Mouse (Mus musculus): ENCODE data around the gene Naglu. TPM values are rescaled to one million over a fixed set of nuclear protein-coding genes. Genes with fewer than 3 reads are reported as not detected.

Naglu gene
- polyA plus RNA-seq, 1 experiment, result 12.7 TPM

DNA sequence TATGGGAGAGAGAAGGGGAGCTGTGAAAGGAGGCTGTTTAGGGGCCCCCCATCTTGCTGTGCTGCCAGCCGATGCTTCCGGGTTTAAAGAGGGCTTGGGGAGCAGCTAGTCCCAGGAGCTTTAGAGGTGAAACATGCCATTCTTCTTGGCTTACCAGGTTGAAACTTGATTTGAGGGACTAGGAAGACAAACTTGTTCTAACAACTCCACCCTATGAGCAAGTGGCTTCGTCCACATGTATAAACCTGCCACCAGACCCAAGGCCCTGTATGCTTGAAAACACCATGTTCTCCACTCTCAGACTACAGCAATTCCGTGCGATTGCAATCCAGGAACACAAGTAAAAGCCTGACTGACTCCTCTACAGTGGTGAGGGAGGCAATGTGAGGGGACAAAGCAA lies 33.2 kb downstream of the Naglu start:
- no peak for TF ChIP-seq POLR2A (IDR thresholded peaks at IDR 0.05; ENCODE audit: borderline replicate concordance, insufficient read depth, low read length)
- TF ChIP-seq CTCF (IDR thresholded peaks at IDR 0.05; ENCODE audit: borderline replicate concordance, insufficient read depth, low read depth, low read length), result no peak

DNA sequence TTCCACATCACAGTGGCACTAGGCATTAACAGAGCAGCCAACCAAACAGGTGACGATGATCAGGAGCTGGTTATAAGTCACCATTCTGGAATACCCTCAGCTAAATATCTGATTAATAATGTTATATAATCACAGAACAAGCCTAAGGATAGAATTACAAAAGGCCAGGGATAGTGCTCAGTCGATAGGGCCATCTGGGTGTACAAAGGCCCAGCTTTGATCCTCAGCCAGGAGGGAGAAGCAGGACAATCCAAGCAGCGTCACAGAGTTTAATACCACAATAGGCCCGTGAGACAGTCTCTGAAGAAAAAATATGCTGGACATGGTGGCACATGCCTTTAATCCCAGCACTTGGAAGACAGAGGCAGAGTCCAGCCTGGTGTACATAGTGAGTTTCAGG lies 39.5 kb downstream of the Naglu start:
- Histone ChIP-seq H3K4me1 (ENCODE audit: control insufficient read depth, insufficient read depth, low read length) (peaks cover 3% of the 10 kb centered on the region), H3K27ac (ENCODE audit: insufficient read depth, low read length) (no peak overlapping the region), H3K4me3 (replicated peaks; ENCODE audit: insufficient read depth, low read depth, low read length) (no peak overlapping the region), H3K27me3 (ENCODE audit: control insufficient read depth, insufficient read depth, low read length) (no peaks in the 10 kb centered on the region)
- DNase-seq, result no peak
- 13% methylated on average over 4 of the region's 4 CpGs for WGBS
- no peak for TF ChIP-seq POLR2A (IDR thresholded peaks at IDR 0.05; ENCODE audit: borderline replicate concordance, insufficient read depth, low read length)
- TF ChIP-seq CTCF (IDR thresholded peaks at IDR 0.05; ENCODE audit: borderline replicate concordance, insufficient read depth, low read depth, low read length), result no peak

More for the DNA sequence above, 33.2 kb downstream of the Naglu start:
- DNase-seq, result no peak
- Histone ChIP-seq H3K4me1 (ENCODE audit: control insufficient read depth, insufficient read depth, low read length) (peaks cover 2% of the 10 kb centered on the region), H3K4me3 (replicated peaks; ENCODE audit: insufficient read depth, low read depth, low read length) (no peak overlapping the region), H3K27ac (ENCODE audit: insufficient read depth, low read length) (no peak overlapping the region), H3K27me3 (ENCODE audit: control insufficient read depth, insufficient read depth, low read length) (no peaks in the 10 kb centered on the region)
- WGBS, result 82% methylated on average over 5 of the region's 5 CpGs

DNA sequence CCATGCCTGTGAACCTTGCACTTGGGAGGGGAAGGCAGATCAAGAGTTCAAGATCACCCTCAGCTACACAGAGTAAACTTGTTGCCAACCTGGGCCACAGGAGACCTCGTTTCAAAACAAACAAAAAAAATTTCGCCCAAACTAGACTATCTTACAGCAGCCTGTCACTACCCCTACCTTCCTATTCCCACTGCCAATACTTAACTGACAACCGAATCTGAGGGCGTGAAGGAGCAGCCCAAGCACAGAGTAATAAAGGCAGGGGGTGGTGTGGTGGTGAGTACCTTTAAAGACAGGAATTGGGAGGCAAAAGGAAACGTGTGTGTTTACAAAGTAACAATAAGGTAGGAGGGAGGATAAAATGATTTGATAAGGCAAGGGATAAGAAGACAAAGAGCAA lies 40.9 kb downstream of the Naglu start:
- no peak for DNase-seq
- Histone ChIP-seq H3K4me1 (ENCODE audit: control insufficient read depth, insufficient read depth, low read length) (peaks cover 4% of the 10 kb centered on the region), H3K27me3 (ENCODE audit: control insufficient read depth, insufficient read depth, low read length) (no peaks in the 10 kb centered on the region), H3K27ac (ENCODE audit: insufficient read depth, low read length) (no peak overlapping the region), H3K4me3 (replicated peaks; ENCODE audit: insufficient read depth, low read depth, low read length) (no peak overlapping the region)
- TF ChIP-seq CTCF (IDR thresholded peaks at IDR 0.05; ENCODE audit: borderline replicate concordance, insufficient read depth, low read depth, low read length) (no peak), POLR2A (IDR thresholded peaks at IDR 0.05; ENCODE audit: borderline replicate concordance, insufficient read depth, low read length) (no peak)
- WGBS, result 49% methylated on average over 5 of the region's 5 CpGs

DNA sequence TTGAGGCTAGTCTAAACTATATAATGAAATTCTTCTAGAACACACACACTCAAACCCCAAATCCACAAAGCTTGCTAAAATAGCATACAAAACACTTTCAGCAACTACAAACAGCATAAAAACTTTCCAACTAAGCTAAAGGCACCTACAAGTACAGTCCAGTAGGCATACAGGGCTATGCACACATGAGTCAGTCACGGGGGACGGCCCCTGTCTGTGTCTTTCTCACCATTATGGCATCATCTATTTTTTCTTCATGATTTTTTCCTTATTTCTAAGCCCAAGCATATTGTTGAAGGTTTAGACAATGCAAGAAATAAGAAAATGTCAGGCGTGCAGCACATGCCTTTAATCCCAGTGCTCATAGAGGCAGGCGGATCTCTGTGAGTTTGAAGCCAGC lies 41.4 kb downstream of the Naglu start:
- DNase-seq, result no peak
- no peaks in the 10 kb centered on the region for H3K27me3 ChIP-seq (ENCODE audit: control insufficient read depth, insufficient read depth, low read length)
- no peak overlapping the region for H3K27ac ChIP-seq (ENCODE audit: insufficient read depth, low read length)
- peaks cover 6% of the 10 kb centered on the region for H3K4me1 ChIP-seq (ENCODE audit: control insufficient read depth, insufficient read depth, low read length)
- no peak overlapping the region for H3K4me3 ChIP-seq (replicated peaks; ENCODE audit: insufficient read depth, low read depth, low read length)
- no peak for TF ChIP-seq CTCF (IDR thresholded peaks at IDR 0.05; ENCODE audit: borderline replicate concordance, insufficient read depth, low read depth, low read length)
- no peak for TF ChIP-seq POLR2A (IDR thresholded peaks at IDR 0.05; ENCODE audit: borderline replicate concordance, insufficient read depth, low read length)
- WGBS, result 75% methylated on average over 4 of the region's 4 CpGs

DNA sequence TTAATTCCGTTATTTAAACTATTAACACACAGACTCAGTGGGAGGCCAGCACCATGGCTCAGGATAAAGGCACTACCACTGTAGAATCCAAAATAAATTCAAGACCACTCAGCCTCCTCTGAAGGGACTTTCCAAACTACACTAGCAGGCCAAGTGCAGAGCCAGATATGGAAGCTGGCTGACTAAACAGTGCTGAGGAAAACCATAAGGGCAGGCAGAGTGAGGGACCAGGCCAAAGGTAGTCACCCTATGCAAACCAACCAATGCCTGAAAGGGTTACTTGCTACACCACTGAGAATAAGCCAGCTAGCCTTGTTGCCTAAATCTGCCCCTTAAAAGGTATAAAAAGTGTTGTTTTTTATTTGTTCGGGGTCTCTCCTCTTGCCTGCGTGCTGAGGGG lies 42.4 kb downstream of the Naglu start:
- Histone ChIP-seq H3K27ac (ENCODE audit: insufficient read depth, low read length) (no peak overlapping the region), H3K4me1 (ENCODE audit: control insufficient read depth, insufficient read depth, low read length) (peaks cover 6% of the 10 kb centered on the region), H3K4me3 (replicated peaks; ENCODE audit: insufficient read depth, low read depth, low read length) (no peak overlapping the region), H3K27me3 (ENCODE audit: control insufficient read depth, insufficient read depth, low read length) (no peaks in the 10 kb centered on the region)
- TF ChIP-seq POLR2A (IDR thresholded peaks at IDR 0.05; ENCODE audit: borderline replicate concordance, insufficient read depth, low read length) (no peak), CTCF (IDR thresholded peaks at IDR 0.05; ENCODE audit: borderline replicate concordance, insufficient read depth, low read depth, low read length) (no peak)
- no peak for DNase-seq
- 76% methylated on average over 3 of the region's 3 CpGs for WGBS

DNA sequence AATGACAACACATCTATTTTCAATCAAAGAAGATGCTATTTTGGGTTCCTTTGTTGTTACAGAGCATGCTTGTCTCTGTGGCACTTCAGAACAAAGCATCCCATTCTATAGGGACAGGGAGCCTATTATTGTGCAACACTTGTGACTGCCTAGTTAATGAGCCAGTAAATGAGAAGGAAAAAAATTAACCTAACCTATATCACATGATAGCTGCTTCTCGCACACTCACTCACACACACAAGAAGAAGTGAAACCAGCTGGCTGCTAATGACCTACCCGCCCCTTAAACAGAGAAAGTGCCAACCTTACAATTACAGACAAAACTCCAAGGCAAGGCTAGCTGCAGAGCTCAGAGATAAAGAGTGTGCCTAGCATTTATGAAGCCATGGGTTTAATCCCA lies 45.8 kb downstream of the Naglu start:
- Histone ChIP-seq H3K27me3 (ENCODE audit: control insufficient read depth, insufficient read depth, low read length) (no peaks in the 10 kb centered on the region), H3K4me3 (replicated peaks; ENCODE audit: insufficient read depth, low read depth, low read length) (no peak overlapping the region), H3K27ac (ENCODE audit: insufficient read depth, low read length) (peak overlapping the region; percentile 35; the same call in 1 of the 2 replicates), H3K4me1 (ENCODE audit: control insufficient read depth, insufficient read depth, low read length) (peaks cover 4% of the 10 kb centered on the region; the same call in 1 of the 2 replicates)
- TF ChIP-seq POLR2A (IDR thresholded peaks at IDR 0.05; ENCODE audit: borderline replicate concordance, insufficient read depth, low read length) (no peak), CTCF (IDR thresholded peaks at IDR 0.05; ENCODE audit: borderline replicate concordance, insufficient read depth, low read depth, low read length) (no peak)
- DNase-seq, result no peak
- 46% methylated on average over 2 of the region's 2 CpGs for WGBS

DNA sequence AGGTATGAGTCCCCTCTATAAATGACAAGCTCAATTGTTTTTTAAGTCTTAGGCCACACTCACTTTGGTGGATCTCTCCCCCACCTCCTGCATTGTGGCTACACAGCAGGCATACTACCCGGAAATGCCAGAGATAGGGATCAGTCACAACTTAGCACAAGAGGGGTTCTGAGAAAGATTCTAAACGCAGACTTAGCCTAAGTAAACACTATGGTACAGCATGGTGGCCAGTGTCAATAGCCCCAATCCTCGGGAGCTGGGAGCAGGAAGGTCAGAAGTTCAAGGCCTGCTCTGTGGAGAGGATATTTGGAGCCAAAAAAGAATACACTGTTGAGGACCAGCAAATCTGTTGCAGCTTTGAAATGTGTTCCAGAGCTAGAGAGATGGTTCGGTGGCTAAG lies 48.3 kb downstream of the Naglu start:
- Histone ChIP-seq H3K27me3 (ENCODE audit: control insufficient read depth, insufficient read depth, low read length) (no peaks in the 10 kb centered on the region), H3K27ac (ENCODE audit: insufficient read depth, low read length) (no peak overlapping the region), H3K4me1 (ENCODE audit: control insufficient read depth, insufficient read depth, low read length) (peaks cover 7% of the 10 kb centered on the region; the same call in 1 of the 2 replicates), H3K4me3 (replicated peaks; ENCODE audit: insufficient read depth, low read depth, low read length) (peak overlapping the region; percentile 46)
- TF ChIP-seq CTCF (IDR thresholded peaks at IDR 0.05; ENCODE audit: borderline replicate concordance, insufficient read depth, low read depth, low read length), result no peak
- no peak for TF ChIP-seq POLR2A (IDR thresholded peaks at IDR 0.05; ENCODE audit: borderline replicate concordance, insufficient read depth, low read length)
- 25% methylated on average over 4 of the region's 4 CpGs for WGBS
- DNase-seq, result no peak

DNA sequence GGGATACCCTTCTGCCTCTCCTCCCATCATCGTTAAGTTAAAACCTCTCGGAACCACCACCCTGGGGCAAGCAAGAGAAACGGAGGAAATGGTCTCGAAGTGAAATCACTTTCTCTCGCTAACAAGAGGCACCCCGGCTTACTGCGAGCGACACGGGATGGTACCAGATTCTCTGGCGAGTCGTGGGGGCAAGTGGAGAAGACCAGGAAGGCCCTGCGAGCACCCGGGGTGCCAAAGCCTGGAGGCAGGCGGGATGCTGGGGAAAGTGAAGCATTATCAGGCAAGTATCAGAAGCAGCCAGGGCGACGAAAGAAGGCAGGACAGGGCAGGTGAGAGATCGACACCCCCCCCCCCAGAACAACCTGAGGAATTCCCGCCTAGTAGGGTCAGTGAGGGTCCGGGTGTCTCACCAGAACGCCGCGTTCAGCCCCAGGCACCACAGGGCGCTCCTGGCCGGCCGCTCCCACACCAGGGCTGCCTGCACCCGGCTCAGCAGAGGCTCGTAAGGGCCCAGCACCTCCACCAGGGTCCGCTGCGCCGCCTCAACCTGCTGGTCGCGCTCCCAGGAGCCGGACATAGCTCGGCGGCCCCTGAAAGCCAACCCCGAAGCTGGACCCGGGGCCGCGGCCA lies 49.4 kb downstream of the Naglu start:
- H3K4me1 ChIP-seq (ENCODE audit: control insufficient read depth, insufficient read depth, low read length), result peaks cover 7% of the 10 kb centered on the region; the same call in 1 of the 2 replicates
- no peak for DNase-seq
- peak overlapping the region; percentile 75 for H3K27ac ChIP-seq (ENCODE audit: insufficient read depth, low read length)
- no peak for TF ChIP-seq POLR2A (IDR thresholded peaks at IDR 0.05; ENCODE audit: borderline replicate concordance, insufficient read depth, low read length)
- TF ChIP-seq CTCF (IDR thresholded peaks at IDR 0.05; ENCODE audit: borderline replicate concordance, insufficient read depth, low read depth, low read length), result no peak
- under 1% methylated on average over 39 of the region's 39 CpGs for WGBS
- peak overlapping the region; percentile 92 for H3K4me3 ChIP-seq (replicated peaks; ENCODE audit: insufficient read depth, low read depth, low read length)
- H3K27me3 ChIP-seq (ENCODE audit: control insufficient read depth, insufficient read depth, low read length), result no peaks in the 10 kb centered on the region
